Mouse (Mus musculus) brown adipose tissue, adult 24 weeks (tissue): ENCODE data around the gene Mlh1. TPM values are rescaled to one million over a fixed set of nuclear protein-coding genes. Genes with fewer than 3 reads are reported as not detected.

Source experiments
- H3K27ac ChIP-seq: fragments of 200-500 bp; replicated peaks from 2 replicates; pipeline ENCODE4 v1.5.1; 2012; ENCODE audit warnings: low read depth, mild to moderate bottlenecking, low read length
- H3K4me1 ChIP-seq: fragments of 200-500 bp; 2 replicates; pipeline ENCODE4 v1.6.1; 2012; ENCODE audit warnings: low read length, mixed read lengths; ENCODE audit not compliant: control insufficient read depth, insufficient read depth, insufficient read length
- H3K4me3 ChIP-seq: fragments of 200-500 bp; 2 replicates; pipeline ENCODE4 v1.5.1; 2012; ENCODE audit warnings: low read depth, mild to moderate bottlenecking, low read length, moderate library complexity; ENCODE audit not compliant: insufficient read depth
- polyA plus RNA-seq: library from polyadenylated mRNA; stranded (reverse); fragments of >200 nt; gene quantifications from 2 replicates; pipeline ENCODE4 v1.2.4, GENCODE M21; 2012; ENCODE audit not compliant: missing spikeins, insufficient read depth, insufficient read length

The Mlh1 gene
- polyA plus RNA-seq, 1 experiment, result 10.0 TPM

DNA sequence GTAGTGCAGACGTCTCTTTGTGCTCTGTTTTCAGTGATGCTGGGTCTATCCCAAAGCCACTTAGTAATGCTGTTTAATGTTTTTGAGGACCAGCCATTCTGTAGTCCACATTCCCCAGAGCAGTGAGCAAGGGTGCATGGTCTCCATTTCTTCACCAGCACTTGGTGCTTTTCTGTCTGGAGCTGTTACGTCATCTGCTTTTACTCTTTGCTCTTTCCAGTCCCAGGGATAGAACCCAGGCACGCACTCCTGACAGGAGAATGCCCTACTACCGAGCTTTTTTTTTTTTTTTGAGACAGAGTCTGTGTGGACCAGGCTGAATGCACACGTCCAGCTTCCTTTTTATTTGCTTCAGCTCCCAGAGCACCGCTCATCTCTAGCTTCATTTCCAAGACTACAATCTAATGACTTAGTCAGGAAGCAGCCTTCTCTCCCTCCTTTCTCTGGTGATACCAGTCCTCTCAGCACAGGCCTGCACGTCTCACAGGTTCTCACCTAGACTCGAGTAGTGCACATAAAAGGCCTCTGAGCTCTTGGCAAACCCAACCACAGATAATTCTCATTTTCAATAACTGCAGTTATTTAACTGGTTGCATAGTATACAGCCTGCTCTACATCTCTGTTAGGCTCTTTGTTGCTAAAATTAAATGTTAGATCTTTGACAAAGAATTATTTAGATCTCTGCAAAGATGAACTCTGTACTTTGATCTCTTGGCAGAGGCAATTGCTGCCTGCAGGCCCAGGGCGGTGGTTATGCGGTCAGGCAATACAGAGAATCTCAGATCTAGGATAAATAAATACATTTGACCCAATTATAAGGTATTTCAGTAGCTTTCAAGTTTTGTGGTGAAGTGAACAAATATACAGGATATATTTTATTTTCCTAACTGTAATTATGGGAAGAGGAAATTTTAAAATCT, 60.2 kb downstream of the Mlh1 start:
- Histone ChIP-seq H3K27ac (no peak overlapping the region), H3K4me1 (no peaks in the 10 kb centered on the region), H3K4me3 (no peak overlapping the region)

DNA sequence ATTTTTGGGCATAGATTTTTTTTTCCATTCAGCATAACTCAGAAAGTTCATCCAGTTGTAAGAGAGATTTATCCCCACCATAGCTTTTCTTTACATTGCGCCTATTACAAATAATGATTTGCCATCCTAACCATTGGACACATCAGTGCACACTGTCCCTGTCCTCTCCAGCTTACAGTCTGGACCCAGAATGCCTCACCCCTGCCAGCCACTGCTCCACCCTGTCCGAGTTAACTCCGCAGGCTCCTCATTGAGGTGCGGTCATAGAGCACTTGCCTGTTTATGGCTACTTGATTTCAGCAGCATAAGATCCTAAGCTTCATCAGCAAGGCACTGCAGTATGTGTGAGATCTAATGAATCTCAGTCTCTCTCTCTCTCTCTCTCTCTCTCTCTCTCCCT, 61.2 kb downstream of the Mlh1 start:
- Histone ChIP-seq H3K4me3 (no peak overlapping the region), H3K27ac (no peak overlapping the region), H3K4me1 (peaks cover 2% of the 10 kb centered on the region; the same call in 1 of the 2 replicates)

DNA sequence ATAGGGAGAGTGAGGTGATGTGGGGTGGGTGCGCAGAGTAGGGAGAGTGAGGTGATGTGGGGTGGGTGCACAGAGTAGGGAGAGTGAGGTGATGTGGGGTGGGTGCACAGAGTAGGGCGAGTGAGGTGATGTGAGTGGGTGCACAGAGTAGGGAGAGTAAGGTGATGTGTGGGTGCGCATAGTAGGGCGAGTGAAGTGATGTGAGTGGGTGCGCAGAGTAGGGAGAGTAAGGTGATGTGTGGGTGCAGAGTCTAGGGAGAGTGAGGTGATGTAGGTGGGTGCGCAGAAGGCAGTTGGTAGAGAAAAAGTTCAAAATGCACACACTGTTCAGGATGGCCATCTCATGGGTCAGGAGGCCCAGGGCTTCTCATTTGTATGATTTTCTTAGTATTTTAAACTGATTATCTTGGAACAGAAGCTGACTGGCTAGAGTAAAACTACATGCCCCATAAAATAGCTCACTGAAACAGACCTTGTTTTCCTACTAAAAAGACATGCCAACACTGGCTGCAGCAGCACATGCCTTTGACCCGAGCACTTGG, 62.4 kb downstream of the Mlh1 start:
- no peak overlapping the region for H3K27ac ChIP-seq
- H3K4me3 ChIP-seq, result no peak overlapping the region

DNA sequence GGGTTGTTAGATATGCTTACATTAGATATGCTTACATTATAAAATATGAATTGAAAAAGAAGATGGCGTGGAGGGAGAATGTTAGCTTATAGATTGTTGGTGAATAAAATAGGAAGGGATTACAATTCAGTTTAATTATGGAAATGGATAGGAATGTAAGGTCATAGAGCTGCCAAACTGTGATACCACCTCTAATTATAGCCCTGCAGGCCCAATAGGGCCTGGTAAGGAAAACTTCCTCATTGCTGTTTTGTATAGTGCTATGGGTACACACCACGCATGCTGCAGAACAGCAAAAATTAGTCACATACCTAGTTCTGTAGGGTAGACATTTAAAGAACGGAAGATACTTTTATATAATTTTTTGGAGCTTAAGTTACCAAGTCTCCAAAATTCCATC, 63.4 kb downstream of the Mlh1 start:
- Histone ChIP-seq H3K4me1 (peaks cover 3% of the 10 kb centered on the region; the same call in 1 of the 2 replicates), H3K27ac (no peak overlapping the region), H3K4me3 (no peak overlapping the region)

More for the DNA sequence above, 62.4 kb downstream of the Mlh1 start:
- peaks cover 3% of the 10 kb centered on the region; the same call in 1 of the 2 replicates for H3K4me1 ChIP-seq

DNA sequence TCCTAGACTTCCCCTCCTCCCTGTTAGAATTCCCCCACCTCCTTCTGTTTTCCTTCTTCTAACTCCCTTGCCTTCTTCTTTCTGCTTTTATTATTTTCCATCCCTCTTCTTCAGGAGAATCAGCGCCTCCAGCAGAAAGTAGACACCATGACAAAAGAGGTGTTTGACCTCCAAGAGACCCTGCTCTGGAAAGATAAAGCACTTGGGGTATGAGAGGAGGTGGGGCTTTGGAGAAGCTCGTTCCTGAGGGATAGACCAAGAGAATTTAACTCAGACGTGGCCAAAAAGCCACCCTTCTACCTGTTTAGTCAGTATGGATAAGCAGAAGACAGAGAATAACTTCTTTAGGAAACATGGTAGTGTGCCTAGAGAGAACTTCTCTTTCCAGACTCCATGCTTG, 63.9 kb downstream of the Mlh1 start:
- Histone ChIP-seq H3K27ac (no peak overlapping the region), H3K4me1 (peaks cover 3% of the 10 kb centered on the region; the same call in 1 of the 2 replicates), H3K4me3 (no peak overlapping the region)

DNA sequence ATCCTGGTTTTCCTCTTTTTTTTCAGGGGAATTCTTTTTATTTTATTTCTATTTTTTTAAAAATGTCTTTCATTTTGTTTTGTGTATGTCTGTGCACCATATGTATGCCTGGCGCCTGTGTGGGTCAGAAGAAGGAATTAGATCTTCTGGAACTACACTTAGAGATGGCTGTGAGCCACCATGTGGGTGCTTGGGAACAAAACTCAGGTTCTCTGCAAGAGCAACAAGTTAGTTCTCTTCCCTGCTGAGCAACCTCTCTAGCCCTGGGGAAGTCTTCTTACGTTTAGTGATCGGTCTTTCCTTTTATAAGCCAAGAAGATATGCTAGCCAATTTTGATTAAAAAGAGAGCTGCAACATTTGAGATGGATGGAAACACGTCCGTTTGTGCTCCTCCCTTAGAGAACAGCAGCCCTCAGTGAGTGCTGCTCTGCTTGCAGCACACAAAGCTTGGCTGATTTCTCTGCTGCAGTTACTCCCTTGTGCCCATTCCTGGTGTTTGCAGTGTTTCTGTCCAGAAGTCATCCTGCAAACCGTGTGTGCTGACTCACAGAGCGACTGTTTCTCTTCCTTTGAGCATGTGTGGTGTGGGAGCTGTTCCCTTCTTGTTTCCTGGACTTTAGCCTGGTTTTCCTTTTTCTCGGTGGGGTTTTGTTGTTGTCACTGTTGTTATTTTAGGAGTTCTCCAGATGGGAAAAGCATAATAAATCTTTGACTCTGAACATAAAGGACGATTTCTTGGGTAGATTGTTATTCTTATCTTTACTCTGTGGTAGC, 66.8 kb downstream of the Mlh1 start:
- H3K27ac ChIP-seq, result peak overlapping the region; percentile 33; the same call in 1 of the 2 replicates
- peaks cover 3% of the 10 kb centered on the region; the same call in 1 of the 2 replicates for H3K4me1 ChIP-seq
- H3K4me3 ChIP-seq, result no peak overlapping the region

DNA sequence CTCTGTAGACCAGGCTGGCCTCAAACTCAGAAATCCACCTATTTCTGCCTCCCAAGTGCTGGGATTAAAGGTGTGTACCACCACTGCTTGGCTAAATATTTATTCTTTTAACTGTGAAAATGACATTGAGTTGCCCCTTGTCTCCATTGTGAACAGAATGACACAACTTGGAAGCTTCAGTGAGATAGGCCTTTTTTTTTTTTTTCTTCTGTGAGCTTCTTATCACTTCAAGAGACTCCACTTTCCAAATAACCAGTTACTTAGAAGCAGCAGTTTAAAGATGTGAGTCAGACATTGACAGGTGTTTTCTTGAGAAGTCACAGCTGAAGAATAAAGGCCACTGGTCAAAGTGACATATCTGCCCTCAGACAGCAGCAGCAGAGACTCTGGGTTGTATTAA, 71.4 kb downstream of the Mlh1 start:
- no peaks in the 10 kb centered on the region for H3K4me1 ChIP-seq
- H3K27ac ChIP-seq, result no peak overlapping the region

DNA sequence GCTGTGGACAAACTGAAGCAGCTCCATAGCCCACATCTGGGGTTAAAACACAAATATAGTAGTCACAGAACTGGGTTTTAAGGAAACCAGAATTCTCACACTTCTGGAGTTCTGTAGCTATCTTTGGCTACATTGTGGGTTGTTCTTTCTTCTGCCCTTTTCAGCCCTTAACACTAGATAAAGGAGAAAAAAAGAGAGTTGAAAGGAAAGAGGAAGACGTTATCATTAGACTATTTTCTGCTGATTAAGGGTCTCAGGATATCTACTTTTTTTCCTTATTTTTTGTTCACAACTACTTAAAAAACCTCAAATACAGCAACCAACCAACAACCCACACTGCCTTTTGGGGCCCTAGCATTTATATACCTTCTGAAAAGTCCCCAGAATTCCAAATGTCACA, 73.3 kb downstream of the Mlh1 start:
- no peak overlapping the region for H3K4me3 ChIP-seq
- no peaks in the 10 kb centered on the region for H3K4me1 ChIP-seq
- H3K27ac ChIP-seq, result no peak overlapping the region

More for the DNA sequence above, 71.4 kb downstream of the Mlh1 start:
- H3K4me3 ChIP-seq, result no peak overlapping the region

DNA sequence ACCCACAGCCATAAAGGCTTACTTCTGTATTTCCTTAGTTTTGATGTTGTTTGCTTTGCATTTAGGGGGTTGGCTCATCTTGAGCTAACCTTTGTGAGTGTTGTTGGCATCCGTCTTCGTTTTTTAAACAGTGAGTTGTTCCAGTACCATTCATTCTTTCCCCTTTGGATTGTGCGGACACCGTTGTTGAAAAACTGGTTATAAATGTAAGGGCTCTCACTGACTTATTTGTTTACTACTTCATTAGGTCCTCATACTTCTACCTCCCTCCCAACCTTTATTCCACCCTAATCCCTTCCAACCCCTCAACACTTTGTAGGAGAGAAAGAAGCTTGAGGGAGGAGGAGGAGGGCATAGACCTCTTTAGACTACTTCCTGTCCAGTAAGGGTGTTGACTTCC, 73.9 kb downstream of the Mlh1 start:
- no peak overlapping the region for H3K27ac ChIP-seq
- no peaks in the 10 kb centered on the region for H3K4me1 ChIP-seq
- H3K4me3 ChIP-seq, result no peak overlapping the region

DNA sequence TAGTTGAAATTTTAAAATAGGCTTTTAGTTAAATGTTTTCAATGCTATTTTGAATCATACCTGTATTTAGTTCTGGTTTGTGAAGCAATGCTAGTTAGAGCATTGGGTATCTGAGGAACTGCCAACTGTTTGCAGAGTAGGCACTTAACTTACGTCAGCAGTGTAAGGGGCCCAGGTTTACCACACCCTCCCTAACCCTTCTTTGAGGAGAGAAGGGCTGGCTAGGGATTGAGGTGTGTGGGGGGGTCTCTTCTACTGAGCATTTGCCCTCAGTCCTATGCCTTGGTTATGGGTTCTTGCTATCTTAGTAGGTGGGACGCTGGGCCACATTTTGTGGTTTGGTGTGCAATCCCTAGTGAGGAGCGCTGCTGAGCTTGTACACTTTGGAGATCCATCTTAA, 74.5 kb downstream of the Mlh1 start:
- Histone ChIP-seq H3K4me3 (no peak overlapping the region), H3K4me1 (no peaks in the 10 kb centered on the region), H3K27ac (no peak overlapping the region)

DNA sequence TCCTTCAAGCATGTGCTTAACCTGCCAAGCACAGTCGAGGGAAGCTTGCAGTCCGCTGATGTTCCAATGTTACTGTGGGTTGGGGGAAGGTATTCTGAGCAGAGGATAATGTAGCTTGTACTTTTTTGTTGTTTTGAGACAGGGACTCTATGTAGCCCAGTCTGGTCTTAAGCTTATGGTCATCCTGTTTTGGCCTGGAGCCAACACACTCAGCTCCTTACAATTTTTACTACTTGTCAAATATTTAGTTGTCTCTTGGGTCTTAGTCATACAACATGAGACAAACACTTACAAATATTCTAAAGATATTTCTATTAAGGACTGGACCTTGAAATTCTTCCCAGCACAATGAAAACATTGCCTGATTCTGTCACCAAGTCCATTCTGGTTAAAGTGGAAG, 78.4 kb downstream of the Mlh1 start:
- Histone ChIP-seq H3K4me1 (no peaks in the 10 kb centered on the region), H3K27ac (no peak overlapping the region), H3K4me3 (no peak overlapping the region)

DNA sequence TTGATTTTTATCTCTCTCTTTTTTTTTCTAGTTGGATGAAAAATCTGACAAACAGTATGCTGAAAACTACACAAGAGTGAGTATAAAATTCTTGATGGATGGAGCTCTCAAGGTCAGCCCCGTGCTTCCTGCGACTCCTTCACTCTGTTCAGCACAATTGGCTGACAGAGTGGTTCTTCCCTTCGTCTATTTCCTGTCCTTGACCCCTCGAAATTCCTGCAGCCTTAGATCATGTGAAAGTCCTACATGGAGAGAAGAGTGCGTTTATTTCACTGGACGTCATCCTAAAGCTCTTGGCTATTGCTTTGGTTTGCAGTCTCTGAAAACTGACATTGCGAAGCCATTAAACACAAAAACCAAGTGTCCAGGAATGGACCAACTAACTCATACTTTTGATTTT, 82.9 kb downstream of the Mlh1 start:
- H3K27ac ChIP-seq, result no peak overlapping the region
- H3K4me1 ChIP-seq, result no peaks in the 10 kb centered on the region; the same call in 1 of the 2 replicates
- H3K4me3 ChIP-seq, result no peak overlapping the region

DNA sequence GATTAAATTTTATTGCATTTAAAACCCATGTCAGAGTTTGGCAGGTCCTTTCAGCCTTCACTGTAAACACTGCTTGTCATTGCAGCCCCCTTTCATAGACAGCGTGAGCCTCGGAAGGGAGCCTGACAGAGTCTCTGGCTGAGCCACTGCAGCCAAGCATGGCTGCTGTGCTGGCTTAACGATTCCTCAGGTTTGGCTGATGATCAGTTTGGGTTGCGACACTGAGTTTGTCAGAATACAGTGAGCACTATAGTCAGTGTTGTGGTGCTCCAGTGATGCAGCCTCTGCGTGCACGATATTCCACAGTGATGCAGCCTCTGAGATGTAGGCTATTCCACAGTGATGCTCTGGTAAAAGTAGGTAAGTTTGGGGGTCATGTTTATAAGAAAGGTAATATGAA, 84.7 kb downstream of the Mlh1 start:
- no peaks in the 10 kb centered on the region; the same call in 1 of the 2 replicates for H3K4me1 ChIP-seq
- no peak overlapping the region for H3K4me3 ChIP-seq
- H3K27ac ChIP-seq, result no peak overlapping the region

DNA sequence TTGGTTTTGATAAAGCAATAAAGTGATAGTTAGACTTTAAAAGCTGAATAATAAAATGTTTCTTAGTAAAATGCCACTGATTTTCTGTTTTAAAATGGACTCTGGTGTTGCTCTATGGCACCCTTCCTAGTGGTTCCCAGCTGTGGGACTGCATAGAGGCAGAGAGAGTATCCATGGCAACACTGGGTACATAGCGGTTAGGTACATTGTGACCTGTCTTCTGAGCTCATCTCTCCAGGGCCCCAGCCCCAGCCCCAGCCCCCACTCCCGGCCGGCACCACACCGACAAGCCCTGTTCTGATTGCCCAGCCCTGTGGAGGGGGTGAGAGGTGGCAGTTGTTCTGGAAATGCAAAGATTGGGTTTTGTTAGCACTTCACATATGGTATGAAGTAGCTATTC, 86.7 kb downstream of the Mlh1 start:
- H3K4me1 ChIP-seq, result no peaks in the 10 kb centered on the region; the same call in 1 of the 2 replicates
- H3K4me3 ChIP-seq, result no peak overlapping the region
- H3K27ac ChIP-seq, result no peak overlapping the region

DNA sequence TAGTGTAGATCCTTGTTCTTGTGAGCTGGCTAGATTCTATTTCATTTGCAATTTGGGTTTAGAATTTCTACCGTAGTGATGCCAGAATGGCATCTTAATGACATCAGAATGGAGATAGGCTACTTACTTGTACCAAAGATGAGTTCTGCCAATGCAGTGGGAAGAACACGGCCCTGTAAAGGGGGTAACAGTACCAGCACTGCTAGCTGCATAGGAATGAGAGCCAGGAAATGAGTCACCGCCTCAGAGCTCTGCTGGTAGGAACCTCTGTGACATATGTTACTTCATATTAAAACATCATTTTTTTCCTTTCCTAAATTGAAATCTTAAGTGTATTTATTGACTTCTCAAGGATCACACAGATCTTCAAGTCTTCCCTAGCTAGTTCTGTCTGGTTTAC, 89.4 kb downstream of the Mlh1 start:
- Histone ChIP-seq H3K4me1 (no peaks in the 10 kb centered on the region; the same call in 1 of the 2 replicates), H3K4me3 (no peak overlapping the region), H3K27ac (no peak overlapping the region)
